Mouse (Mus musculus) monocyte, adult 2 months (primary cell): Measurements from ENCODE around the gene Amfr.

Source experiments
- DNase-seq, 2 experiments: peaks; one replicate each; pipeline ENCODE4 v3.0.0; 2022; ENCODE audit warnings: low spot score in 2 of 2, low read depth in 1 of 2

The Amfr gene

DNA sequence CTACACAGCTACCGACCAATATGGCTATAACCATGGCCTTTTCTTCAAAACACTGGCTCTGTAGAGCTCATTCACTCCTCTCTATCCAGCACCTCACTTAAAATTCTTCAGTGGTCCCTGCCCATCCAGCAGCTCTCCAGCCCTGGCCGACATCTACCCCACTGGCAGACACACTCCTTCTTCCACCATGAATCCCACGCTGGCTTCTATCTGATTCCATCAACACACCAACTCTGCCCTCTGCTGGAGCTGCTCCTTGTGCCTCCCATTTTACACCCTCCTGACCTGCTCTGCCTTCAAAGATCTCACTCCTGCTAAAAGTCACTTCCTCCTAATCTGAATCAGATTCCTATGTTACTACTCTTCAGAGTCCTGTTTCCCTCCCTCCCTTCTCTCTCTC lies 28.8 kb downstream of the Amfr start:
- no peak for DNase-seq

DNA sequence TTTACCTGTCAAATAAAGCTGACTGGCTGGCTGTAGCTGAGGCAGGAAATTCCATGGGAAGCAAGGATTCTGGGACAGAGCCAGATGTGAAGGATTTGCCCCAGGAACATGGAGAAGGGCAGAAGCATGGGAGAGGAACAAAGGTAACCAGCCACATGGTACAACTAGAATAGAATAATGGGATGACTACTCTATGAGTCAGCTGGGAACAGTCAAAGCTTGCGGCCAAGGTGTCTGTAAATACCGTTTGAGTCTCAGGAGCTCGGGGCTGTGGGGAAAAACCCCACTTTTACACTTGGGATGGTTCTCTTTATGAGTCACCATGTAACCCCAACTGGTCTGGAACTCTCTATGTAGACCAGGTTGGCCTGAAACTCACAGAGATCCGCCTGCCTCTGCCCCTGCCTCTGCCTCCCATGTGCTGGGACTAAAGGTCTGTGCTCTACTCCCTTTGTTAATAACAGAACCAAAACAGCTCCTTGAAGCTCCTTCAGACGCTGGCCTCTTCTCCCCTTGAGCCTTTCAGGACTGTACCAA lies 30.9 kb downstream of the Amfr start:
- no peak for DNase-seq

DNA sequence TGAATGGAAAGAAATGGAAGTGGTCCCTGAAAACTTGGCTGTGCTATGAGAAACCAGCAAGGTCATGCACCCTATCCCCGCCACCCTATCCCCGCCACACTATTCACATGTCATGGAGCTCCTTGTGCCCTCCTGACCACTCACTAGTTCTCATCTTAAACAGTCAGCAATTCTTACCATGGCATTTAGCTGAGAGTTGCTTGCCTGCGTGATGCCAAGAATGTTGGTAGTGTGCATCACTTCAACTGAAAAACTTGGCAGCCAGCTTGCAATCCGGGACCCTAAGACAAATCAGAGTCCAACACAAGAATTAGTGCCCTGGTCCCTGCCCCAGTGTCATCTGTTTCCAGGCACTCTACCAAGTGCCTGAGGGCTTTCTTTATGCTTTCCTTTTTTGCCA lies 32.5 kb downstream of the Amfr start:
- no peak for DNase-seq

DNA sequence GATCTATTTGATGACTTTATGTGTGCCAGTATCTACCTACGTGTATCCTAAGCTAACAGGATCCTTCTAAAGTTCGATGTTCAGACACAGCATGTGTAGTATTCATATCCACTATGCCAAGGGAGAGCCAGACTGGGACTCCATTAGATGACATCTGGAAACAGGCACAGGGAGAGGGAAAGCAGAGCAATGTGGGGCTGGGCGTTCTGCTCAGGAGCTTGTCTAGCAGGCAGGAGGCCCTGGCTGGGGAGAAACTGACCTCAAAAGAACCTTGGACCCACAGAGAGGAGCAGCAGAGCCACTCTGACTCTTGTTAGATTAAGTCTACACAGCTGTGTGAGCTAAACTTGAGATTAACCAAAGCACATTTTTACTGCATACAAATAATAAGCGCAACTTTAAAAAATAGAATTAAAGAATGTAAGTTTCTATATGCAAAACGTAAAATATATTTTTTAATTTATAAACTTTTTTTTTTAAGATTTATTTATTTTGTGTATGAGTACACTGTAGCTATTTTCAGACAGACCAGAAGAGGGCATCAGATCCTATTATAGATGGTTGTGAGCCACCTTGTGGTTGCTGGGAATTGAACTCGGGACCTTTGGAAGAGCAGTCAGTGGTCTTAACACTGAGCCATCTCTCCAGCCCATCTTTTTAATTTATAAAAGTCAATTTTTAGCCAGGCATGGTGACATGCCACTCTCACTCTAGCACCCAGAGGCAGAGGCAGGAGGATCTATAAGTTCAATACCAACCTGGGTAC lies 36.0 kb downstream of the Amfr start:
- no peak for DNase-seq

DNA sequence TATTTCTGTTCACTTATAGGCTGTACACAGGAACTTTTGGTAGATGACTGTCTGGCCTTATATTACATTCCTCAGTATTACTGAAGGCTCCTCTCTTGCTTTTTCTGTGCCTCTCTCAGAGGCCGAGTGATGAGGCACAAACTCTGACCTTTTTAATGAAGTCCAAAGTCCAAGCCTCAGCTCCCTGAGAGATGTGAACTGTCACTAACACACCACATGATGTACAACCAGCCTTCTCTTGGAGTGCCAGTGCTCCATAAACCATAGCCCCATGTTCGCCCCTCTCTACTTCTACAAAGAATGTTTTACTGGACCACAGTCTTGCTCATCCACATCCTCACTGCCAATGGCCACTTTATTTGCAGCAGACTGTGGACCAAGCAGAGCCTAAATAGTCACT lies 37.3 kb downstream of the Amfr start:
- no peak for DNase-seq

DNA sequence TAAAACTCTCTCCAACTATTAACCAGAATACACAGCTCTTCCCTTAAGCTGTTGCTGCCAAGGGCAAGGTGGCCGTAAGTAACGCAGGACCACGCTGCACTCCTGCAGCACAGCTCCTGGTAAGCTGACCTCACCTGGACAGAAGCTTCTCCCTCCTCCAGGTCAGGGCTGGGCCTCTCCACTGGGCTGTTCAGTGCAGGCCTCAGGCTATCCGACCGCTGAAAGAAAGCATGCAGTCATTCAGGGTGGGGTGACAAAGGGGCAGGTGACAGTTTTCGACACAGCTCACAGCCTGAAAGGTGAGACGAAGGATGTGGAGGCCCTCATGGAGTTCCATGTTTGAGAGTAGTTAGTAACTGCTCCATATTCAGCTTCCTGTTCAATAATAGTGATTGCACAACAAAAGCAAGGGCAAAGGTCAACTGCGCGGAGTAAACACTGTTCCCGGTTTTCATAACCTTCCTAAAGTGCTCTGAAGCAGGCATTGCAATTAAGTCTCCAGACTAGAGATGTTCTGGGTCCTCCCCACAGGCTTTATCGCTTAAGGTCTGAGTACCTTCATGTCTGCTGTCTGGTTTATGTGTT lies 37.9 kb downstream of the Amfr start:
- DNase-seq: no peak

DNA sequence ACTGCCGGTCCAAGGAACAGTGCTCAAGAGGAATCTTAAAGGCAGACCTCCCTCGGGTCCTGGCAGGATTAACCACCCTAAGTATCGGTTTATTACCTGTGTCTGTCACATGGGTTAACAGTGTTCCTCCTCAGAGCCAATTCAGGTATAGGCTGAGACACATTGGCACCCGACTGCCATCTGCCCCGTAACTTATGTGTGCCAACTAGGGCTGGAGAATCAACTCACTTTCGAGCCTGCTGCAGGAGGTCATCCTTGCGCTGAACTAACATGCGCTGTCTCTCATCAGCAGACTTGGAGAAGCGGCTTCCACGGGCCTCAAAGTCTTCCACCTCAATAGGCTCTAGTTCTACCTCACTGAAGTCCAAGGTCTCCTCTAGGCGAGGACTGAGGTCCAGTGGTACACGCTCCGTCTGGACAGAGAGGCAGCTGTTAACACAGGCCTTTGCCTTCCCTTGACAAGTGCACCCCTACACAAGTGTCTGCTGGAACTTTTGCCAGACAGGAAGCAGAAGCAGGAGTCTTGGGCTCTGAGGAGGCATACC lies 38.7 kb downstream of the Amfr start:
- no peak for DNase-seq

DNA sequence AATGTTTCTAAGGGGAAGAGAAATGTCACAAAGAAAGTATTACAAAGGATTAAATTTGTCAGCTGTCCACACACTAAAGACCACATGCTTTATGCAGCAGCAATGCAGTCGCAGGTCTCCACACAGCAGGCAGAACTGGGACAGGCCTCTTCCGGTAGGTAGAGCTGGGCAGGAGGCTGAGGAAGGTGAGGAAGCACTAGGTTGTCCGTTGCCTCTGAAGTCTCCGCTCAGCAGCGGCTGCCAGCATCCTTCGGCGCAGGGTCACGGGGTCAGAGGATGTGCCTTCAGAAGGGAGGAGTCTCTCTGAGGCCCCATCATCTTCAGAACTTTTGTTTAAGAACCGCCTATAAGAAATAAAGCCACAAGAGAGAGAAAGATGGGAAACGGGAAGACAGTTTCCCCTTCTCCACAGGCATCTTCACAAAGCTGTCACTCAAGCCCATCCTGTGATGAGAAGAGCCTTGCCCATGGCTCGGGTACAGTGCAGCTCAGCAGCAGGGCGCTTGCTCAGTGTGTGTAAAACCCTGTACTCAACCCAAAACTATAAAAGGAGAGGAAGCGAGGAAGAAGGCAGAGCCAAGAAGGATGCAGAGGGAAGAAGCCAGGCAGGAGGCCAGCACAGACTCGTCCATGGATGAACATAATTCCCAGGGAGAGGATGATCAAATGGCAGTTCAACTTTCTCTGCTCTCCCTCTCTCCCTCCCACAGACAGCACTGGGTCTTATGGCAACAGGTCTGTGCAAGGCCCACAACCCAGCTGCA lies 39.5 kb downstream of the Amfr start:
- DNase-seq: no peak

DNA sequence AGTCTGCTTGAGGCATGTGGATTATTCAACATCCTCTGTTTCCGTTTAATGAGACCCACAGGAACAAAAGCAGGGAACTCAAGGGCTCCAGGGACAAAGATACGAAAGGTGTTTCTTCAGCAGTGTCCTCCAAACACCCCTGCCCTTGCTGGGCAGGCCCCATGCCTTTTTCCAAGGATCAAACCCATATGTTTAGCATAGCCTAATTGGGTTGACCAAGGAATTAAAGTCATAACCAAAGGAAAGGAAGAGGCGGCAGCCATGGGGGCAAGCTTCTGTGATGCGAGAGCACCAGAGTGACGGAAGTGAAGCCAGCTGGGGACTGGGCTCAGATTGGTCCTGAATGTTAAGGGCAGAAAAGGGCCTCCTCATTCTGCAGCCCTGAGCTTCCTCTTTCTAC lies 40.4 kb downstream of the Amfr start:
- no peak for DNase-seq

DNA sequence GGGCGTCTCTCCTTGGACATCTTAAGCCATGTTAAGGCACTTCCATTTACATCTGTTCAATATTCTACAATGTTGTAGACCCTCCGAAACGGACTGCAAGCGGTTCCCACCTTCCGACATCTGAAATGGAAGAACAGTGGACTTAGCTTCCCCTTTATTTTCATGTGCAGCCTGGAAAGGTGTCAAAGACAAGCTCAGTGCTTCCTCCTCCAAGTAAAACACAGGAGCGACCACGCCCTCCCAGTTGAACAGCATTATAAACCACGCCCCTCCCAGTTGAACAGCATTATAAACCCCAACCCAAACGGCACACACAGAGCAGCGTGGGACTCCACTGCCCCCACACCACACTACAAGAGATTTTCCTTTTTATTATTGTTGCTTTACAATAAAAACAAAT lies 41.2 kb downstream of the Amfr start:
- no peak for DNase-seq

DNA sequence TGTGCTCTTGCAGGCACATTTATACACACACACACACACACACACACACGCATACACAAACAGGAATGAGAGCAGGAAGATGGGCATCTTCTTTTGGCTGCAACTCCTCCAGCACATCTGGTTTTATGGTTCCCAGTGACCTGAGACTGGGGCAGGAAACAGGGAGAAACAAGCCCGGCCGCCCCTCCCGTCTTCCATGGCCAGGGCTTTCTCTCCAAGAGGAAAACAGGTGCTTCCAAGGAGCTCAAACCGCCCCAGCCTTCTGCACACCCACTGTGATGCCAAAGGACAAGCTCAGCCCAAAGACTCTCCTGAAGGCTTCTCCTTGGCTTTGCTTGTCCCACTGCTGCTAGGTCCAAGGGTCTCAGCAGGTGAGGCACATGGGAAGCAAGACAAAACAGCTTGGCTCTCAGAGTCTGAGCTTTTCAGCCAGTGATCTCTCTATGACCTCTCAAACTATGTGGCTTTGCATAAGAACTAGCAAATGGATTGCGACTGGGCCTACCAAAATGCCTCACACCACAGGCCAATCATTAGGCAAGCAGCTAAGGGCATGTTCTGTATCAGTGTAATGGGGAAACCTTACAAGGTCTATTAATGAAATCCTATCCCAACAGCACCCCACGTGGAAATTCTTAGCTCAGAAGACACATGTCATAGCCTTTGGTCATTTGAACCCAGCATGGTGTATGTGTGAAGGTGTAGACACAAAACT lies 42.9 kb downstream of the Amfr start:
- no peak for DNase-seq

DNA sequence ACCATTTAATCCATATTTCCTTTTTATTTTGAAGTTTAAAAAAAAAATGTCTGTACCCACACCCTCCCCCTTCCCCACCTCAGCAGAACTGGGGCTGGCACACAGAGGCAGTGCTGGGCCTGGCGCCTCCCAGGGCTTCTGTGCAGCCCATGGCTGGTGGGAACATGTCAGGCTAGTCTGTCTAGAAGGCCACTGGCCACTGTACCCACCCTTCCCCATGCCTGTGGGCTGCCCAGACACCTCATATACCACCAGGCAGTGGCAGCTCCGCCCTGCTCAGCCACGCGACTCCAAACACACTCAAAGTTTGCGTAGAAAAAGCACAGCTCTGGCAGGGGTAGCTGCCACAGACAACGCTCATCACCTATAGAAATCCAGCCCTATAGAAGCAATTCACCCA lies 44.3 kb downstream of the Amfr start:
- DNase-seq: no peak

DNA sequence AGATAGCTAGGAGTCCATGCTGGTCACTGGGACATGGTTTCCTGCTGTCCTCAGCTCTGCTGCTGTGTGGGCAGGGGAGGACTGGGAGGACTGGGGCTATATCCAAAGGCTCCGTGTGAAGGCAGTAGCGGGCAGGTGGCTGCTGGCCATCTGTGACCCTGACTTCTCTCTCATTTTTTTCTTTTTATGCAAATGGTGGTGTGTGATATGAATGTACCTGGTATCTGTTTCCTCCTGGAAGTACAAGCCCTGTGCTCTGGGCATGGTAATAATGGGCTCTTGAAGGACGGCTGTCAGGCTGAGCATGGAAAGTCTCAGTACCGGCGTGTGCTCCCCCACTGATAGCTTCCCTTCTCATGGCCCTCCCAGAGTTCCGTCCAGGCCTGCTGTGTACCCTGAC lies 51.7 kb downstream of the Amfr start:
- DNase-seq: no peak

DNA sequence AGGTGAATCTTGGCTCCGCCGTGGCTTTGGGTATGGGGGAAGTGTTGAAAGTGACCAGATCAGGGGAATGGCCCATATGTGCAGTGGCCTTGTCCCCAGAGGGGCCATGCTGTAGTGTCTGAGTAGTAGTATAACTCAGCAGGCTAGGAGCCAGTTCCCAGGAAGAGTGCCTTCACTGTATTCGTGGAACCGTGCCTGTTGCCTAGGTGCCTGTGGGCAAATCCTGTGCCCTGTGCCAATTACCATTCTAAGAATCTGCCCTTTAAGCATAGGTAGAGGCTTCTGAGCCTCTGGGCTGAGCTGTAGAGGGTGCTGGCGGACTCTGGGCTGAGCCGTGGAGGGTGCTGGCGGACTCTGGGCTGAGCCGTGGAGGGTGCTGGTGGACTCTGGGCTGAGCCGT lies 54.2 kb downstream of the Amfr start:
- no peak for DNase-seq

DNA sequence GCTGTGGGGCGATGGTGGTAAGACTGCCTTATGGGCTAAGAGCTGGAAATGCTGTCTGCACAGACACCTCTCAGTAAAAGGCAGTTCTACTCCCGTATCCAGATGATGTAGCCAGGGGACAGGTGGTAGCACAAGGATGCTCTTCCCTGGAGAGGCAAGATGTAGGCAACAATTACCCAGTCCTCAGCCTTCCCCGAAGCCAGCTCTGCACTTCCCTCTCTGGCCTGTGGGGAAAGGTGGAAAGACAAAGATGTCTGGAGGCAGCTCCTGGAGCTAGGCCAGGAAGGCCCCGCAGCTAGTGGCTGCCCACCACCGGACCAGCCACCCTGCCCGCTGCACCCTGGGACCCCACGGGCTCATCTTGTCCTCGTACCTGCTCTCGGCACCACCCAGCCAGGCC lies 60.1 kb downstream of the Amfr start:
- no peak for DNase-seq

DNA sequence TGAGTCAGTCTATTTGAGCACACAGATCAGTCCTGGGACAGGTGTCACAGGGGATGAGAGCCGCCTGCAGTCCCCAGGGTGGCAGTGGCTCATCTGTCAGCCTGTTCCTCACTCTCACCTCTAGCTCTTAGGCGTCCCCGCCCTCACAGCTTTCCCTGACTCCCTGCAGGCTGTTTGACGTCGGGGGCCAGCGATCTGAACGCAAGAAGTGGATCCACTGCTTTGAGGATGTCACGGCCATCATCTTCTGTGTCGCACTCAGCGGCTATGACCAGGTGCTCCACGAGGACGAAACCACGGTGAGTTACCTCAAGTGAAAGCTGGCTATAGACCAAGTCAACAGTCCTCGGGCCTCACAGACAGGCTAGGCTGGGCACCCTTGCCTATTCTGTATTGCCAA lies 62.5 kb downstream of the Amfr start:
- DNase-seq: no peak

DNA sequence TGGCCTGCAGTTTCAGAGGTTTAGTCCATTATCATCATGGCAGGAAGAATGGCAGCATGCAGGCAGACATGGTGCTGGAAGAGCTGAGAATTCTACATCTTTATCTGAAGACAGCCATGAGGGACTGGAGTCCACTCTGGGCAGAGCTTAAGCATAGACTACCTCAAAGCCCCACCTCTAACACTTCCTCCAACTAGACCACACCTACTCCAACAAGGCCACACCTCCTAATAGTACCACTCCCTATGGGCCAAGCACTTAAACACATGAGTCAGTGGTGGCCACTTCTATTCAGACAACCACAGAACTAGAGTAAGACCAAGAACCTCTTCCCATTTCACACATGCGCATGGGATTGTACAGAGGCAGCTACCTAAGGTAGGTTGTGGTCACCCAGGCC lies 66.2 kb downstream of the Amfr start:
- DNase-seq: no peak

DNA sequence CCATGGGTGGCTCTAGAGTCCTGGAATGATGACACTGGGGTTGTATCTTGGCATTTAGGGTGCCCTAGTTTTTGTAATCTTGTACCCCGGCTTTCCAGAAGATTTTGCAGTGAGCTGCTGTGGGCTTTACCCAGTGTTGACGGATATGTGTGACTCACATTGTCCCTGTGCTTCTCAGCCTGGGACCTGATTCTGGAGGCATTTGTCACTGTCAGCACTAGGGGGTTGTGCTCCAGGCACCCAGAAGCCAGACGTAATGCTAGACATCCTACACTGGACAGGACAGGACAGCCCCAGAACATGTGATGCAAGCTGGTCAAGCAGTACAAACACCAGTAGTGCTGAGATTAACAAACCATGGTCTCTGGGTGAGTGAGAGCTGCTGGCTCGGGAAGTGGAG lies 66.9 kb downstream of the Amfr start:
- no peak for DNase-seq

DNA sequence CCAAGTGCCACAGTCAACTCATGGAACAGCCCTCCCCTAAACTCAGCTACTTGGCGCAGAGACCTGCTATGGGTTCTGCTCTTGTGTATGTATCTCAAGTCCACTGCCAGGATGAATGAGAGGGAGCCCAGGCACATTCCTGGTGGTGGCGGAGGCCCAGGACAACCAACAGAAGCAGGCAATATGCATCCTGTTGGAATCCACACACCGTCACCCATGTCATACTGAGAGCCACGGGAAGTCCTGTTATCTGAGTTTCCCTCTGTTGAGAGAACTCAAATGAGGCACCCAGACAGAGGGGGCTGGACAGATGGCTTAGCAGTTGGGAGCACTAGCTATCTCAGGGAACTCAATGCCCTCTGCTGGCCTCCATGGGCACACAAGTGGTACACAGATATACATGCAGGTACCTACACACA lies 71.0 kb downstream of the Amfr start:
- DNase-seq: no peak

DNA sequence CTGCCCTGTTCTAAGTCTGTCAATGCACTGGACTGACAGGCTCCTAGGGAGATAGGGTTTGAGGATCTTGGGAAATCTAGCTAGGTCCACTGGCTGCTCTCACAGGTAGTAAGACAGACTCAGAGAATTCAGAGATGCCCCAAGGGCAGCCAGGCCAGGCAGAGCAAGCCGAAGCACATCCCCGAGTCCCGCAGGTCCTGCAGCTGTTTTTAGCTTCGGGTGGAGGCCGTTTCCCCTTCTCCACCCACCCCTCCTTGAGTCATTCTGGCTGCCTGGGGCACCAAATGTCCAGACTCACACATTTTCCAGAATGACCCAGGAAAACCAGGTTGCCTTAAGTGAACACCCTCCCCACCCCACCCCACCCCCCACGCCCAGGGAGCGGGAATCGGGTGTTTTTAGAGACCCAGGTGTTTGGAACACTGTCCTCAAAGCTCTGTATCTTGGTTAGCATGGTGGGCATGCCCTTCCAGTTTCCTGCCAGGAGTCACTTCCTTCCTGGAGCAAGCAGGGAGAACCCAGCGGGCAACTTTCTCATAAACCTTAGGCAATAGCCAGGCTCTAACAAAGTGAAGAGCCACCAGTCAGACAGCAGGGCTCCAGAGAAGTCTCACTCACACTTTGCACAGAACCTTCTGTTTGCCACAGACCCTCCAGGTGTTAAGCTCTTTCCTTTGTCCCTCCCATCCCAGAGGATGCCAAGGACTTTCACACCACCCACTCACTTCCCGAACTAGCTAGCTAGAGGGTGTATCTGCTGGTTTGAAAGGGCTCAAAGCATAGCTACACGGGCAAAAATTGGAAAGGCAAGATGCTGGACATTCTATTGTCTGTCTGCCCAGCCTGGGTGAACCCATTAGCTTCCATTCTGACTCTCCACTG lies 71.9 kb downstream of the Amfr start:
- DNase-seq: no peak
